Mouse (Mus musculus): ENCODE results near the gene Dus4l. TPM values are rescaled to one million over a fixed set of nuclear protein-coding genes. Genes with fewer than 3 reads are reported as not detected.

The Dus4l gene
- total RNA-seq, 2 experiments from 2014 or later, result 10.0 to 15.5 TPM

- no peak for ATAC-seq (replicated peaks; ENCODE audit: poor library complexity)
Measured at GRCm38 (mm10) chr12:31594296-31594695, 60.3 kb downstream of the Dus4l start.

GRCm38 (mm10) chr12:31592011-31592410 lies 62.6 kb downstream of the Dus4l start:
- ATAC-seq (replicated peaks; ENCODE audit: poor library complexity), result no peak

Other genes with a start within 250 kb of the Dus4l start
- gene Cbll1, start 155.2 kb downstream of the Dus4l start, total RNA-seq (2015), result 48.2 and 52.8 TPM in 2 replicates
- 6.4 and 7.5 TPM in 2 replicates for gene Cbll1, start 155.2 kb downstream of the Dus4l start, total RNA-seq (2017)
- gene Slc26a4, start 94.9 kb downstream of the Dus4l start, total RNA-seq (2015), result not detected in 2 replicates
- not detected in 2 replicates for gene Slc26a4, start 94.9 kb downstream of the Dus4l start, total RNA-seq (2017)
- 126 and 137 TPM in 2 replicates for gene Bcap29, start 20.2 kb downstream of the Dus4l start, total RNA-seq (2015)
- 47.5 and 56.2 TPM in 2 replicates for gene Bcap29, start 20.2 kb downstream of the Dus4l start, total RNA-seq (2017)
- 91.9 and 93.5 TPM in 2 replicates for gene Cog5, start within 50 bp of the Dus4l start, total RNA-seq (2015)
- 60.3 and 62.2 TPM in 2 replicates for gene Cog5, start within 50 bp of the Dus4l start, total RNA-seq (2017)
- not detected in 2 replicates for gene Gpr22, start 59.1 kb upstream of the Dus4l start, total RNA-seq (2015)
- gene Gpr22, start 59.1 kb upstream of the Dus4l start, total RNA-seq (2017), result 0.04 TPM in 1 of 2 replicates, not detected in the other